Mouse (Mus musculus): ENCODE measurements around the gene Orc2.

DNA sequence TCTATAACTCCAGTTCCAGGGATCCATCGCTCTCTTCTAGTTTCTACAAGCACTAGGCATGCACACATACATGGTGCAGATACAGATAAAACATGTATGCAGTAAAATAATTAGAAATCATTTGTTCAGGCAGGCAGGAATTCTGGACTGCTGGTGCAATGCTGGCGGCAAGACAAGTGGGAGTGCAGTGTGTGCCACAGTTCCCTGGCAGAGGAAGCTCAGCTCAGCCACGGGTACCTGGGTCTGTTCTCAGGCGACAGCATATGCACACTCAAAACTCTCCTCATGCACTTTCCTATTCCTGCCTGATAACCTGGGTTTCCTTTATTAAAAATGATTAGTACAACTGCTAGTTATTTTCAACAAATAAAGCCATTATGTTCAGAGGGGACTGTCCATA, 39.9 kb downstream of the Orc2 start:
- TF ChIP-seq CTCF (IDR thresholded peaks at IDR 0.05; ENCODE audit: control insufficient read depth, insufficient read depth, insufficient read length) (no peak), FOSL1 (IDR thresholded peaks at IDR 0.05; ENCODE audit: insufficient read depth, low read length, poor library complexity, severe bottlenecking) (no peak)

All from C2C12 (cell line).